Mouse (Mus musculus) cortical plate, adult 2 months (tissue): ENCODE data around the gene 2610021A01Rik.
"Not testable (repeated sequence)": the region's sequence is repeated elsewhere in the genome, so short reads cannot be mapped to it uniquely, and the experiment has no call there.

Experiments
- CTCF ChIP-seq: fragments of 200-500 bp; IDR thresholded peaks from 2 replicates; pipeline ENCODE4 v1.5.1; 2011; ENCODE audit warnings: mild to moderate bottlenecking, control low read depth, low read length; ENCODE audit not compliant: insufficient read depth; ENCODE audit errors: extremely low read depth
- POLR2A ChIP-seq: fragments of 200-500 bp; IDR thresholded peaks from 2 replicates; pipeline ENCODE4 v1.6.1; 2011; ENCODE audit warnings: mild to moderate bottlenecking, low read length, control low read depth; ENCODE audit not compliant: insufficient read depth; ENCODE audit errors: extremely low read depth

DNA sequence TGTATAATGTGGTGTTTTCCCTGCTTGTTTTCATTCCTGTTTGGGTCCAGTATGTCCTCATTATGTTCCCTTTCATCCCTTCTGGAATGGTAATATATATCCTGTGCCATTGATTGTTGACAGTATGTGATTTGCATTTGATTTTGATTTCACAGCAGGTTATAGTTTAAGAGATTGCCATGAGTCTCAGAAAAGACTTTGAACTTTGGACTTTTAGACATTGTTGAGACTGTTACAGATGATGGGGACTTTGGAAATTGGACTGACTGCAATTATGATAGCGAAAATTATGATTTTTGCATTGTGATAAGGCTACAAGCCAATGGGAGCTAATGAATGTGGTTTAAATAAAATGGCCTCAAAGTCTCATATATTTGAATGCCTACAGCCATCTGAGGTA, 17.2 kb downstream of the 2610021A01Rik start:
- TF ChIP-seq CTCF, POLR2A: not testable (repeated sequence)
